Mouse (Mus musculus) 416B (cell line): ENCODE data around the gene Map3k4.

Experiments used
- DNase-seq: peaks from one replicate; pipeline ENCODE4 v3.0.0; 2011; ENCODE audit warnings: low read depth

The Map3k4 gene

GRCm38 (mm10) chr17:12224145-12224544 lies 94.5 kb downstream of the Map3k4 start:
- DNase-seq, result no peak

- no peak for DNase-seq
Measured at GRCm38 (mm10) chr17:12223682-12224081, 94.9 kb downstream of the Map3k4 start.

- DNase-seq, result no peak
Measured at GRCm38 (mm10) chr17:12221926-12222325, 96.7 kb downstream of the Map3k4 start.

GRCm38 (mm10) chr17:12216224-12216623 lies 102.4 kb downstream of the Map3k4 start:
- DNase-seq, result no peak

- DNase-seq, result no peak
Measured at GRCm38 (mm10) chr17:12213430-12213829, 105.2 kb downstream of the Map3k4 start.

- peak; percentile 18 for DNase-seq
Measured at GRCm38 (mm10) chr17:12212341-12212740, 106.3 kb downstream of the Map3k4 start.

- DNase-seq, result no peak
Measured at GRCm38 (mm10) chr17:12211890-12212289, 106.7 kb downstream of the Map3k4 start.

- DNase-seq, result peak; percentile 55
Measured at GRCm38 (mm10) chr17:12210544-12211132, 108.0 kb downstream of the Map3k4 start.

GRCm38 (mm10) chr17:12209481-12209880 lies 109.1 kb downstream of the Map3k4 start:
- no peak for DNase-seq

- DNase-seq, result no peak
Measured at GRCm38 (mm10) chr17:12207022-12207548, 111.5 kb downstream of the Map3k4 start.

GRCm38 (mm10) chr17:12206248-12206647 lies 112.3 kb downstream of the Map3k4 start:
- no peak for DNase-seq

GRCm38 (mm10) chr17:12205694-12206075 lies 112.9 kb downstream of the Map3k4 start:
- no peak for DNase-seq

- no peak for DNase-seq
Measured at GRCm38 (mm10) chr17:12205015-12205693, 113.4 kb downstream of the Map3k4 start.

GRCm38 (mm10) chr17:12204689-12205014 lies 113.9 kb downstream of the Map3k4 start:
- no peak for DNase-seq

GRCm38 (mm10) chr17:12204246-12204645 lies 114.3 kb downstream of the Map3k4 start:
- no peak for DNase-seq

GRCm38 (mm10) chr17:12203414-12203897 lies 115.1 kb downstream of the Map3k4 start:
- no peak for DNase-seq

- DNase-seq, result peak; percentile 37
Measured at GRCm38 (mm10) chr17:12201086-12201485, 117.5 kb downstream of the Map3k4 start.

GRCm38 (mm10) chr17:12199933-12200332 lies 118.7 kb downstream of the Map3k4 start:
- DNase-seq, result no peak

GRCm38 (mm10) chr17:12195604-12196003 lies 123.0 kb downstream of the Map3k4 start:
- DNase-seq, result no peak

- DNase-seq, result no peak
Measured at GRCm38 (mm10) chr17:12195137-12195536, 123.5 kb downstream of the Map3k4 start.

GRCm38 (mm10) chr17:12187782-12188181 lies 130.8 kb downstream of the Map3k4 start:
- DNase-seq, result no peak

- DNase-seq, result no peak
Measured at GRCm38 (mm10) chr17:12186341-12186740, 132.3 kb downstream of the Map3k4 start.

- no peak for DNase-seq
Measured at GRCm38 (mm10) chr17:12185855-12186254, 132.7 kb downstream of the Map3k4 start.

GRCm38 (mm10) chr17:12184283-12184682 lies 134.3 kb downstream of the Map3k4 start:
- no peak for DNase-seq
